Mouse (Mus musculus) MEL (cell line): ENCODE data around the gene Jmjd1c.

Source experiments
- EP300 ChIP-seq, 2 experiments: IDR thresholded peaks; 2 replicates each; pipeline ENCODE4 v1.6.1; 2011; ENCODE audit warnings: improper control_type of control experiment in 2 of 2, low read length in 2 of 2, low read depth in 1 of 2, mild to moderate bottlenecking in 1 of 2
- POLR2A ChIP-seq, 2 experiments: IDR thresholded peaks; 2 replicates each; pipeline ENCODE4 v1.6.1; 2011 to 2012; ENCODE audit warnings: low read length in 2 of 2, mild to moderate bottlenecking in 2 of 2, control low read depth in 1 of 2, improper control_type of control experiment in 1 of 2, low read depth in 1 of 2, moderate library complexity in 1 of 2; ENCODE audit not compliant: control insufficient read depth in 1 of 2, insufficient read depth in 1 of 2, poor library complexity in 1 of 2

DNA sequence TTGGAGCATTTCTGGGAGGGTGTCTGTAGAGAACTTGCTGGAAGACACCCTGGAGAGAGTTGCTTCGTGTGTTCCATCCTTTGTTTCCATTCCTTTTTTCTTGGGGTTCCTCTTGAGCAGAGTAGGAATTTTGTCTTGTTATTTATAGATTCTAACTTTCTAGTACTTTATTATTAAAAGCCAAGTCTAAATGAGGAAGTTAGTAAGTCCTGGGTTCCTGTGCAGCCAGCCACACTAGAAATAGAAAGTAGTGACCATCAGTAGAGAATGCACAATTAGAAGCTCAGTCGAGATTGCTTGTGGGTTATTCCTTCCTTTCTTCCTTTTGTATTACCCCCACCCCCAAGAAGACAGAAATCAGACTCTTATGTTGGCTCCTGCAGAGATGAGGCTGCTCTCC is 27.8 kb downstream of the Jmjd1c start:
- TF ChIP-seq POLR2A (IDR thresholded peaks at IDR 0.05; ENCODE audit: control insufficient read depth in 1 of 2, insufficient read depth in 1 of 2, low read depth in 1 of 2, low read length in 2 of 2, poor library complexity in 1 of 2) = no peak
- TF ChIP-seq EP300 (IDR thresholded peaks at IDR 0.05; ENCODE audit: low read depth in 1 of 2, low read length in 2 of 2) = no peak
